Mouse (Mus musculus) C2C12 (cell line): Measurements from ENCODE around the gene Nme3. TPM values are rescaled to one million over a fixed set of nuclear protein-coding genes. Genes with fewer than 3 reads are reported as not detected.
A peak's percentile ranks its signal among the peaks of the same experiment; 100 is the strongest.

ENCODE experiments used
- H3K27me3 ChIP-seq: one replicate; pipeline ENCODE4 v1.6.1; 2011; ENCODE audit not compliant: control insufficient read depth, insufficient read depth, insufficient read length
- H3K36me3 ChIP-seq: one replicate; pipeline ENCODE4 v1.6.1; 2011; ENCODE audit not compliant: control insufficient read depth, insufficient read depth
- H3K4me3 ChIP-seq: one replicate; pipeline ENCODE4 v1.5.1; 2011; ENCODE audit warnings: mild to moderate bottlenecking, control low read depth; ENCODE audit not compliant: poor library complexity, insufficient read depth, severe bottlenecking
- H3K79me2 ChIP-seq: one replicate; pipeline ENCODE4 v1.6.1; 2011; ENCODE audit not compliant: control insufficient read depth, insufficient read depth
- H3K79me3 ChIP-seq: one replicate; pipeline ENCODE4 v1.6.1; 2011; ENCODE audit warnings: low read depth, control low read depth
- H3ac ChIP-seq: one replicate; pipeline ENCODE3; 2011; ENCODE audit warnings: low read depth; ENCODE audit not compliant: control insufficient read depth, insufficient read length
- CEBPB ChIP-seq: IDR thresholded peaks from one replicate; pipeline ENCODE4 v1.6.1; 2011; ENCODE audit warnings: low read depth, mild to moderate bottlenecking, control low read depth, moderate library complexity
- CTCF ChIP-seq: IDR thresholded peaks from one replicate; pipeline ENCODE4 v1.5.1; 2011; ENCODE audit not compliant: control insufficient read depth, insufficient read depth, insufficient read length
- FOSL1 ChIP-seq: IDR thresholded peaks from one replicate; pipeline ENCODE4 v1.8.0; 2011; ENCODE audit warnings: mild to moderate bottlenecking, low read length; ENCODE audit not compliant: poor library complexity, insufficient read depth, severe bottlenecking
- MAX ChIP-seq: IDR thresholded peaks from one replicate; pipeline ENCODE4 v1.6.1; 2011; ENCODE audit warnings: mild to moderate bottlenecking, control low read depth
- MYOD1 ChIP-seq: IDR thresholded peaks from one replicate; pipeline ENCODE4 v1.6.1; 2011; ENCODE audit warnings: low read depth; ENCODE audit not compliant: control insufficient read depth, insufficient read length
- MYOG ChIP-seq: IDR thresholded peaks from one replicate; pipeline ENCODE4 v1.6.1; 2011; ENCODE audit not compliant: control insufficient read depth, insufficient read length; ENCODE audit errors: extremely low read depth
- USF1 ChIP-seq: IDR thresholded peaks from one replicate; pipeline ENCODE4 v1.6.1; 2011; ENCODE audit warnings: low read depth, mild to moderate bottlenecking, control low read depth, moderate library complexity
- polyA plus RNA-seq: library from polyadenylated mRNA; unstranded; fragments of >200 nt; fragmentation: generic; extraction: Trizol; gene quantifications from one replicate; pipeline ENCODE4 v1.2.1, GENCODE M21; 2012; ENCODE audit warnings: missing spikeins

Nme3 gene
- polyA plus RNA-seq, 1 experiment, result 19.8 TPM

DNA sequence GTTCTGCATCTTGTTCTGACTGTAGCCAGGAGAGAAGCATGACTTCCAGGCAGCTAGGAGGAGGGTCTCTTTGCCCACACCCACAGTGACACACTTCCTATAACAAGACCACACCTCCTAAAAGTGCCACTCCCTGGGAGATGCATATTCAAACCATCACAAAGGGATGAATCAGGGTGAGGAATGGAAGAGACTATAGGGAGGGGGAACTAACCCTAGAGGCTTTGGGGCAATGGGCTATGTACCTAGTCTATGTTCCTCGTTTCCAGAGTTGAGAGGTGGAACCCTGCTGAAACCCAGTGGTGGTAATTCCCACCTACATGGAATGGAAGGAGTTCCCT lies 21.9 kb upstream of the Nme3 start:
- Histone ChIP-seq H3K4me3 (no peak overlapping the region), H3K27me3 (peaks cover 5% of the 10 kb centered on the region), H3ac (no peak overlapping the region), H3K79me2 (no peaks in the 10 kb centered on the region), H3K79me3 (no peaks in the 10 kb centered on the region), H3K36me3 (no peaks in the 10 kb centered on the region)
- TF ChIP-seq FOSL1 (no peak), MYOG (no peak), CEBPB (no peak), USF1 (no peak), CTCF (no peak), MAX (no peak), MYOD1 (no peak)

GRCm38 (mm10) chr17:24874989-24875388 lies 21.3 kb upstream of the Nme3 start:
- Histone ChIP-seq H3K36me3 (no peaks in the 10 kb centered on the region), H3K27me3 (peaks cover 5% of the 10 kb centered on the region), H3ac (no peak overlapping the region), H3K79me3 (no peaks in the 10 kb centered on the region), H3K4me3 (no peak overlapping the region), H3K79me2 (no peaks in the 10 kb centered on the region)
- no peak for TF ChIP-seq MYOG
- TF ChIP-seq USF1, result no peak
- no peak for TF ChIP-seq CEBPB
- no peak for TF ChIP-seq CTCF
- TF ChIP-seq MYOD1, result no peak
- TF ChIP-seq MAX, result no peak
- no peak for TF ChIP-seq FOSL1

- Histone ChIP-seq H3ac (no peak overlapping the region), H3K27me3 (peaks cover 5% of the 10 kb centered on the region), H3K36me3 (no peaks in the 10 kb centered on the region), H3K79me3 (no peaks in the 10 kb centered on the region), H3K79me2 (no peaks in the 10 kb centered on the region), H3K4me3 (no peak overlapping the region)
- TF ChIP-seq CTCF (no peak), MAX (no peak), MYOG (no peak), USF1 (no peak), CEBPB (no peak), MYOD1 (no peak), FOSL1 (no peak)
Measured at GRCm38 (mm10) chr17:24877336-24878116, 18.8 kb upstream of the Nme3 start.

GRCm38 (mm10) chr17:24878117-24878397 lies 18.2 kb upstream of the Nme3 start:
- H3K79me2 ChIP-seq, result no peaks in the 10 kb centered on the region
- TF ChIP-seq FOSL1 (no peak), USF1 (no peak), MYOG (no peak), MYOD1 (no peak), CEBPB (no peak), CTCF (no peak), MAX (no peak)
- no peak overlapping the region for H3K4me3 ChIP-seq

DNA sequence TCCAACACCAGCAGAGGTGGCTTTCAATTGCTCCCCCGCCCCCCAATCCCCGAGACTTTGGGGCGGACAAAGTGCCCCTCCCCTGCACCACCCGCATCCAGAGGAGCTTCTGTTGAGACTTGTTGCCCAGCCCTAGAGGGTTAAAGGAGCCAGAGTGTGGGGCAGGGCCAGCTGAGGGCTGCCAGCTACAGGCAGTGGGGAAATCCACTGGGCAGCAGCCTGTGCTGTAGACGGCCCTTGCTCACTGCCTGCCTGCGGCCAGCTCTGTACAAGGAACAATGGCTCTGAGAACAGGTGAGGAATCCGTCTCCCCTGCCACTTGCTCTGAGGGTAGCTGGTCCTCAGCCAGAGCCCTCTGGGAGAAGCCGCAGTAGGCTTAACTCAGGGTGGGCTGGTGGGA lies 17.8 kb upstream of the Nme3 start:
- no peak overlapping the region for H3ac ChIP-seq
- no peak for TF ChIP-seq CTCF
- no peak for TF ChIP-seq MYOG
- no peak for TF ChIP-seq MAX
- no peaks in the 10 kb centered on the region for H3K79me3 ChIP-seq
- peaks cover 5% of the 10 kb centered on the region for H3K27me3 ChIP-seq
- no peaks in the 10 kb centered on the region for H3K36me3 ChIP-seq
- no peaks in the 10 kb centered on the region for H3K79me2 ChIP-seq
- no peak overlapping the region for H3K4me3 ChIP-seq

More at GRCm38 (mm10) chr17:24878117-24878397, 18.2 kb upstream of the Nme3 start:
- no peak overlapping the region for H3ac ChIP-seq
- H3K79me3 ChIP-seq, result no peaks in the 10 kb centered on the region
- no peaks in the 10 kb centered on the region for H3K36me3 ChIP-seq
- peaks cover 5% of the 10 kb centered on the region for H3K27me3 ChIP-seq

GRCm38 (mm10) chr17:24881738-24882440 lies 14.4 kb upstream of the Nme3 start:
- H3K79me3 ChIP-seq, result peaks cover 9% of the 10 kb centered on the region
- no peak overlapping the region for H3K4me3 ChIP-seq
- H3ac ChIP-seq, result no peak overlapping the region
- peaks cover 14% of the 10 kb centered on the region for H3K79me2 ChIP-seq
- H3K27me3 ChIP-seq, result no peaks in the 10 kb centered on the region
- H3K36me3 ChIP-seq, result no peaks in the 10 kb centered on the region
- TF ChIP-seq MYOG (no peak), CEBPB (no peak), FOSL1 (no peak), CTCF (peak; percentile 53), MYOD1 (no peak), USF1 (no peak), MAX (no peak)
